Mouse (Mus musculus): ENCODE measurements around the gene Tifab.

The Tifab gene

DNA sequence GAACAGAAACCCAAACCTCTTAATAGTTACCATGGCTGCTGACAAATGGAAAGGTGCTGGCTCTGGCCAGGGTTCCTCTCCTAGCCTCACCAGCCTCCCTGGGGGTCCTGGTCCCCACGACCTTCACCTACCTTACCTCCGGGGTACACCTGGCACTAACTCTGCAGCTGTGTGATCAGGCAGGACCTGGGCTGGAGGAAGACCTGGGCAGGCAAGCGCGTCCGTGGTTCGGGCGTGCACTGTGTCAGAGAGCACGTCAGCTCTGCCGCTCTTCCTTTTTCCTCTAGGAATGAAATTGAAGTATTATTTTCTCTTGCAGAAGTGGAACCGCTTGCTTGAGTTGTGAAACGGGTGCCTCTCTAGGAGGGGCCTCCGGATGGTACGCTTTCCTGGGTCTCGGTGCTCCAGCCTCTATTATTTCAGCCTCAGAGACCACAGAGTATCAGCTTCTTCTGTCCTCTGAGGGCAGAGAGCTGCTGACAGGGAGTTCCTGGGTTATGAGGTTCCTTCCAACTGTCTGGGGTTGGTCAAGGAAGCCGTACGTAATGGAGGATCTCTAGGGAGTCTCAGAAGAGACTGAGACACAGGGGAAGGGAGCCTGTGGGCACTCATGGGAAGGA lies at the start of gene Tifab:
TSS of gene Tifab (minus strand) at position 470 of the 620 bp plus-strand sequence.
- POLR2A ChIA-PET = no interaction called here
- CTCF ChIA-PET = interaction anchor here in 1 of 4 experiments (2.8 kb wide), 1 partner anchor 12 kb away, joined by 8 read pairs; no protein-coding TSS in a partner anchor

DNA sequence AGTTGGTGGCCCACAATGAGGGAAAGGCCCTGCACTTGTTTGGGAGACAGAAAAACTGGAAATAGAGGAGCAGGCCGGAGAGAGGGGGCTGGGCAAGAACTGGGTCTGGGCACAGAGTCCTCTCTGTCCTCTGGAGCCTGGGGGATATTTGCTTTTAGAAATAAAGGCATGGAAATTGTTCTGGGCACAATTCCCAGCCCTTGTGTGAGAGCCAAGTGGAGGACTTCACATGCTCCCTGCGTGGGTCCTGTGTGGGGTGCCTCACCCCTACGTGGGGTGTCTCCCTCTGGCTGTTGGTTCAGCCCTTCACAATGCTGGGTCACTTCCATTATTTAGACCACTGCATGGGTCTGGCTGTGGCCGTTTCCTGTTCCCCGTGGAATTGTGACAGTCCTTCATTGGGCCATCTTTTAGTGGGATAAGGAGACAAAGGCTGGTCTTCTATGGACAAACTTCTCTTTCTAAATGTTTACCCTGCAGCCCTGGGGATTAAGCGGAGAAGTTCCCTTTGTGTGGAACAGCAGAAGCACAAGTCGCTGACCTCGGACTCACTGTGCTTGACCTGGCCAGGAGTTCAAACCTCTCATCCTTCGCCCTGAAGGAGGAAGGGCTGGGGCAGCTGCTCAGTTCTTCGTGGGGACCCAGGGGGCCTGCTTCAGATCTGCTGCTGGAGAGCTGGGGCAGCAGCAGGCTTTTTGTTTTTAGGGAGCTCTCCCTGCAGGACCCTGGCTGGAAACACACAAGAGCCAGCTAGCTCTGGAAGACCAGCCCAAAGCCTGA lies 47.7 kb upstream of the Tifab start:
- ChIA-PET POLR2A (no interaction called here), CTCF (no interaction called here)

DNA sequence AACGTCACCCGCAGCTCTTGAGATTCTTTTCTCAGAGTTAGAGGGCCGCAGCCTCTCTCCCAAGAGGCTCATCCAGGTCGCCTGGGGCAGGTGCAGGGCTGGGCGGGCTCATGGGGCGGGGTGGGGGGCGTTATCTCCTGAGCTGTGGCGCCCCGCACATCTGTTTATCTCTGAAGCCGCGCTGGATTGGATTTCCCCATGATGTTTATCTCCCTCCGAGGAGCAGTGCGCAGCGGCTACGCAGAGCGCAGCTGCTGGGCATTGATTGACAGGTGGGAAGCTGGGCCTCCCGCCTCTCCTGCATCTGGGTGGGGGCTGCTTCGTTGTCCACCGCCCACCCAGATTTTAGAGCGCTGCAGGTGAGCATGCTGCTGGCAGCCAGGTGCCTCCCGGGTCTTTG lies 44.9 kb upstream of the Tifab start:
- ChIA-PET POLR2A (interaction anchor here in 3 of 4 experiments (0.5 to 1.5 kb wide), 8 partner anchors 10 to 478 kb away, joined by 3 to 5 read pairs (median 4); no protein-coding TSS in a partner anchor), CTCF (interaction anchor here in 2 of 4 experiments (0.7 to 3.0 kb wide), 4 partner anchors 19 to 270 kb away, joined by 4 to 10 read pairs (median 6); no protein-coding TSS in a partner anchor)

DNA sequence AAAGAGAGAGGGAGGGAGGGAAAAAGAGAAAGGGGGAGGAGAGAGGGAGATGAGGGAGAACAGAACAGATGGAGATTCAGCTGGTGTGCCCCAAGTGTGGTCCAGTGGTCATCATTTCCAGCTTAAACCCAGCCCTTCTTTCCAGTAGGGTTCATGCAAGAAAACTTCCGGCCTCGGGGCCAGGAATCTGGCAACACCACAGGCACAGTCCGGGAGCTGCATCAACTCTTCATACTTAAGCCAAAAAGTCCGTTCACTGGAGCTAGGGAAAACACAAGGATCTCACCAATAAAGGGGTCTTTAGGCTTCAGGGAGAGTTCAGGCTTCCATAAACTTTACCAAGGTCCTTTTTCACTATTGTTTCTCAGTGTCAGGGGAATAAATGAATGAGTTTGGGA lies 44.2 kb upstream of the Tifab start:
- ChIA-PET POLR2A (interaction anchor here in 3 of 4 experiments (0.7 to 1.7 kb wide), 15 partner anchors 11 to 481 kb away, joined by 3 to 6 read pairs (median 3); partner anchors contain the start of gene Cxcl14 (in 1 of the 3)), CTCF (interaction anchor here in 3 of 4 experiments (0.7 to 3.0 kb wide), 13 partner anchors 20 to 271 kb away, joined by 3 to 10 read pairs (median 5); no protein-coding TSS in a partner anchor)

DNA sequence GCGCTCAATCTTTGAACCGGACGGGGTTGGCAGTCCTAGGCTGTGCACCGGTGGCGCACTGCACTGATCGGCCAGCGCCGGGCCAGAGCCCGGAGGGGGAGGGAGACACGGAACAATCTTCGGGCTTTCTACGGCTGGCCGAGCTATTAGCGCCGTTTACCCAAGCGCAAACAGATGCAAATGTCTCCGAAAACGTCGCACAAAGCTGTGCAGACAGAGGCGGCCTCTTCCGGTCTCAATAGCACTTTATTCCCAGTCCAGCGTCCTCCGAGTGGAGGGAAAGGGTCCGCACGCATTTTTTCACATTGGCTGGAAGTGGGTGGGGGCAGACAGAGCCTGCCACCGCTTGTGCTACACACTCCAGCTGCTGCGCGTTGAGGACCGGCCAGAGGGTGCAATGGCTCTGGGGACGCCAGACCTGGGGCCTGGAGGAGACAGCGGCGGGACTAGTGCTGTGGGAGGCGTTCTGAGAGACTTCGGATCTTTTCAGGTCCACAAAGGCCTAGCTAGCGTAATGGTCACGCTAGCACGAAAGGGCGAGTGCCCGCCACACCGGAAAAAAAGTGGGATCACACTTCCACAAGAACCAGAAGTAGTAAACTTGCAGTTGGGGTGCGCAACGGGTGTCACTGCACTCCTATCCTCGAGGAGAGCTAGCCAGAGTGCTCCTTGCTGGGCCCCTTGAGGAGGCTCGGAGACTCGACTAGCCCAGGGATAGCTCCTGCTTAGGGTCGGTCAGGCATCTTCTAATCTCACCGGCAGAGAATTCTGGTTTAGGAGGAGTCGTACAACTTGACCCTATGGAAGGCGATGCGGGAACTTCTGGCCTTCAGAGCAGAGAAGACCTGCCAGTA lies 43.5 kb upstream of the Tifab start:
- POLR2A ChIA-PET = interaction anchor here (0.6 to 1.7 kb wide), 19 partner anchors 11 to 481 kb away, joined by 3 to 6 read pairs (median 3); partner anchors contain the start of gene Cxcl14 (in 1 of the 4)
- CTCF ChIA-PET = interaction anchor here (0.7 to 3.0 kb wide), 19 partner anchors 14 to 213 kb away, joined by 3 to 13 read pairs (median 4); no protein-coding TSS in a partner anchor

DNA sequence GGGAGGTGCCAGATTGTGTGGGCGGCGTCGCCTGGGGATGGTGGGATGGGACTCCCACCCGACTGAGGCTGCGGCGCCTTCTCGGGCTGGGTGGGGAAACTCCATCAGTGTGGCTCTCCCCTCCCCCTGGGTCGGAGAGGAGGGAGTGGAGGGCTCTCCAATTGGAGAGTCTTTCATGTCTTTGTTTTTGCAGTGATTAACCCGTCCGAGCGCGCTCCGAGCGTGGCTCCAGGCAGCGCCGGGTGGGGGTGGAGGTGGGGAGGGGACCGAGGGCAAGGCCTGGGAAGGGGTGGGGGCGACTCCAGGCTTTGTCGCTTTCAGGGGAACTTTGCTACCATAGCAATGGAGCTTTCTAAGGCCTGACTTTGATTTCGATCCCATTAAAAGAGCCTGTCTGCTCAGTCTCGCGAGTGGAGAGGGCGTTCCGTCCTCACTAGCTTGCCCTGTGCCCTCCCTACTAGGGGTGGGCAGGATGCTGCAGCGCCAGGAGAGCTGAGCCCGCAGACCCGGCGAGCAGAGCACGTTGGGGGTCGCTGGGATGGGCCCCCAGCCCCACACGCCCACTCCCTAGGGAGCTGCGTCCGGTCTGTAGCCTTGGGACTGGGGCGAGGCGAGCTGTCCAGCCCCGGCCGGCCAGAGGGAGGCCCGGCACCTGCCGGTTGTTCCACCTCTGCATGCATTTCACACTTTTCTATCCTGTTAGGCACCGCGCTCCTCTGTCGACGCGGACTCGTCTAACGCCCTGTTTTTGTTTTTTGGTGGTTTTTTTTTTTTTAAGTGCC lies 42.6 kb upstream of the Tifab start:
- CTCF ChIA-PET = interaction anchor here (0.6 to 2.6 kb wide), 13 partner anchors 13 to 214 kb away, joined by 3 to 13 read pairs (median 4); no protein-coding TSS in a partner anchor
- POLR2A ChIA-PET = interaction anchor here in 3 of 4 experiments (0.6 to 1.7 kb wide), 10 partner anchors 10 to 482 kb away, joined by 3 to 6 read pairs (median 3); partner anchors contain the start of gene Cxcl14 (in 1 of the 3)

DNA sequence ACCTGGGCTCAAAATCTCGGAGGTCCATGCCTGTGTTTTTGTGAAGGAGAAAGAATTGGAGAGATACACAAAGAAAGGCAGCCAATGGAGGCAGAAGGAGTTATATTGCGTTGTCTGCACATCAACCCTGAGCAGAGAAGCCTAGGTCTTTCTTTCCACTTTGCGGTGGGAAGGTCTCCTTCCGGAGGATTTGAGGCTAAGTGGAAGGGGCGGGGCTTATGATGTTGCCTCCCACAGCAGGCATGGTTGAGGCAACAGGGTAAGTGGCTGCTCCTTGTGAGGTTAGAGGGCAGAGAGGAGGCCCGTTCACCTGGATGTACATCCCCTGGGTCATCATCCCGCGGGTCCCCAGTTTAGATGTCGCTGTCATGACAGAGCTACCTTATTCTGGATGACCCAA lies 40.6 kb upstream of the Tifab start:
- ChIA-PET POLR2A (interaction anchor here in 1 of 4 experiments (1.2 kb wide), 1 partner anchor 53 kb away, joined by 5 read pairs; no protein-coding TSS in a partner anchor), CTCF (interaction anchor here in 2 of 4 experiments (0.5 to 1.2 kb wide), 2 partner anchors 22 to 42 kb away, joined by 3 to 4 read pairs; no protein-coding TSS in a partner anchor)

DNA sequence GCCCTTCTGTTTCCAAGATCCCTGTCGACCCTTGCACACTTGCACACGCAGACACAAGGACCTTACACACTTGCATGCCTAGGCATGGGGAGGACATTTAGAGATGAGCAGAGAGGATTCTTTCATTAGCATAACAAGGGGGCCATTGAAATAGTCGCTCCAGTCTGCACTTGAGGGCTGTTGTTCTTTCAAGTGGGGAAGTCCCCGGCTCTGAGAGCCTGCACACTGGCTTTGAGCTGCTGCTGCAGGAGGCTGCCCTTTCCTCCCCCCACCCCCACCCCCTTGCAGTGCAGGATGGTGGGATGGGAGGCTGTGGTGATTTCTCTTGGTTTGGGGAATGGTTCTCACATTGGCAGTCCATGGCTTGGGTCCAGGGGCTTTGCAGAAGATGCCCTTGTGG lies 37.4 kb upstream of the Tifab start:
- CTCF ChIA-PET = interaction anchor here in 3 of 4 experiments (0.6 to 3.0 kb wide), 8 partner anchors 13 to 247 kb away, joined by 3 to 13 read pairs (median 4); no protein-coding TSS in a partner anchor
- POLR2A ChIA-PET = interaction anchor here in 3 of 4 experiments (0.6 to 1.5 kb wide), 5 partner anchors 12 to 38 kb away, joined by 3 to 4 read pairs (median 3); no protein-coding TSS in a partner anchor

DNA sequence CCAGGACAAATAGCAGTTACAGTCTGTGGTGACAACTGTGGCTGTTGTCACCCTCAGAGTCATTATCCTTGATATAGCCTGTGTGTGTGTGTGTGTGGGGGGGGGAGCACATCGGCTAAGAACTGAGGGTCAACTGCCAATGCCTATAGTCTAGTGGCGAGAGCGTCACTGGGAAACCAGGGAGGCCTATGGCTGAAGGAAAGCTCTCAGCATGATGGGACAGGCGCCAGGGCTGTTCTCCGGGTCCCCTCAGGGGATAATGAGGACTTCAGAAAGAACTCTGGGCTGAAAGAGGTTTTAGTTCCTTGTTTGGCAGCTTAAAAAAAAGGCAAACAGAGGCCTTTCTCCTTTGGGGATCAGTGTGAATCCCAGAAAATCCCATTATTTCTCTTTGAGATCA lies 35.9 kb upstream of the Tifab start:
- CTCF ChIA-PET = interaction anchor here in 2 of 4 experiments (1.2 to 3.0 kb wide), 2 partner anchors 15 to 17 kb away, joined by 3 to 13 read pairs; no protein-coding TSS in a partner anchor
- POLR2A ChIA-PET = interaction anchor here in 3 of 4 experiments (0.5 to 0.7 kb wide), 3 partner anchors 45 to 249 kb away, joined by 3 to 4 read pairs (median 4); no protein-coding TSS in a partner anchor

DNA sequence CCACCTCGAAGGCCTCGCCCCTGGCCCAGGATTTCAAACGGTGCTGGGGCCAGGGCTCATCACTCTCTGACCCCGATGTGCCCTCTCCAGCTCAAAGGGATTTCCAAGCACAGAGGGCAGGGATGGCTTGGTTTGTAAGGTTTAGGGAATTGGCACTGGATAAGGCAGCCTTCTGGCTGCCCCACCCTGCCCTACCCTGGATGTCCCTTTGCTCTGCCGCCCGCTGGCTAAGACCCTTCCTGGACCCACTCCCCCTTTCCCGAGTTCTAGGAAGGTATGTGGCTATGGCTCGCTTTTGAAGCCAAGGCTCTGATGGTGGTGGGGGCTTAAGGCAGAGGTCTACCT lies 30.4 kb upstream of the Tifab start:
- POLR2A ChIA-PET = interaction anchor here in 2 of 4 experiments (0.6 to 1.1 kb wide), 5 partner anchors 10 to 74 kb away, joined by 3 to 5 read pairs (median 3); no protein-coding TSS in a partner anchor
- CTCF ChIA-PET = interaction anchor here in 3 of 4 experiments (0.7 to 2.4 kb wide), 7 partner anchors 11 to 227 kb away, joined by 3 to 8 read pairs (median 4); no protein-coding TSS in a partner anchor

DNA sequence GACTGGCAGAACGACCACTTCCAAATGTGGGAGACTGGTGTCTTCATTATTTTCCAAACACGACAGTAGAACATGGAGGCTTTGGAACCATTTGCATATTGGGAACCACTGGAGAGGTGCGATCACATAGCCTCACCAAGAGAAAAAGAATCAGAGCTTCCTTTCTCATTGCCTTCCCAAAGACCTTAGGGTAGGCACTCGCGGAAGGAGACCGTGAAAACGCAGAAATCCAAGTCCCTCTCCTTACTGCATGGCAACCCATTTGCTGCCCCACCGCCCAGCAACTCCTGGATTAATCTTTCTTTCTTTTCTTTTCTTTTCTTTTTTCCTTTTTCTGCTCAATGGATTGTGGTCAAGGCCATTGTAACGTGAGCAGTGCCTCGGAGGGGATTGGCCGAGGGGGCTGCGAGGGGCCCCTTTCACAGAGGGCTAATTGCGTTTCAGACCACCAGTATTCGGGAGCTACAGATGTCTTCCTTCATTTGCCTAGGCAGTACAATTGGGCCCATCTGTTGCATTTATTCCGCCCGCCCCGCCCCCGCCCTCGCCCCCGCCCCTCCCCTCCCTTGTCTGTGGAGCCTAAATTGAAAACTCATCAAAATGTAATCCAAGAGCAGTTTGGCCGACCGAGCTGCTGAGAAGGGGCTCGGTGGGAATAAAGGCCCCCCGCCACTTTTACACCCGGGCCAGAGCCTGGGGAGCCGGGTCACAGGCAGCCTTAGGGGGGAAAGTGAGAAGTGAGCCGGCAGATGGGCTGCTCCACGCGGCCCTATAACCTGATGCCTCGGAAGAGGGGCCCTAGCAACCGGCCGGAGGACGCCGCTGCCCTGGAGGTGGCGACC lies 29.8 kb upstream of the Tifab start:
- POLR2A ChIA-PET = interaction anchor here in 2 of 4 experiments (0.6 to 1.1 kb wide), 6 partner anchors 10 to 74 kb away, joined by 3 to 5 read pairs (median 4); no protein-coding TSS in a partner anchor
- CTCF ChIA-PET = interaction anchor here in 3 of 4 experiments (0.9 to 2.4 kb wide), 6 partner anchors 11 to 227 kb away, joined by 3 to 8 read pairs (median 4); no protein-coding TSS in a partner anchor

DNA sequence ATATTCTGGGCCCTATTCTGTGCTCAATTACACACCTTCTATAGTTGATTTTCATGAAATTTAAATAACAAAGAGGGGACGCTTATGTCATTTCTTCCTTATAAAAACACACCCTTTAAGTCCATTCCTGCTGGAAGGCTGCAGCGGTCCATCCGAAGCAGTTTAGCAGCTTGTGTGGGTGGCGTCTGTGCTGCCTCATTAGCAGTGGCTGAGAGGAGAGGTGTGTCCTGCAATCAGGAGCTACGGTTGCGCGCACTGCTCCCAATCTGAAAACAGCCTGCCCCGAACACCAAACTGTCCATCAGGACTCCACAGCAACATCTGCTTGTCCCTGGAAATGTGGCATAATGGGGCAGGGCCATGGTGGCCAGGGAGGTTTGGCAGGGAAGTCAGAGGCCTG lies 20.8 kb upstream of the Tifab start:
- POLR2A ChIA-PET = interaction anchor here in 1 of 4 experiments (0.6 kb wide), 1 partner anchor 460 kb away, joined by 3 read pairs; no protein-coding TSS in a partner anchor
- CTCF ChIA-PET = interaction anchor here in 3 of 4 experiments (0.7 to 6.3 kb wide), 17 partner anchors 8 to 234 kb away, joined by 3 to 88 read pairs (median 10); no protein-coding TSS in a partner anchor

DNA sequence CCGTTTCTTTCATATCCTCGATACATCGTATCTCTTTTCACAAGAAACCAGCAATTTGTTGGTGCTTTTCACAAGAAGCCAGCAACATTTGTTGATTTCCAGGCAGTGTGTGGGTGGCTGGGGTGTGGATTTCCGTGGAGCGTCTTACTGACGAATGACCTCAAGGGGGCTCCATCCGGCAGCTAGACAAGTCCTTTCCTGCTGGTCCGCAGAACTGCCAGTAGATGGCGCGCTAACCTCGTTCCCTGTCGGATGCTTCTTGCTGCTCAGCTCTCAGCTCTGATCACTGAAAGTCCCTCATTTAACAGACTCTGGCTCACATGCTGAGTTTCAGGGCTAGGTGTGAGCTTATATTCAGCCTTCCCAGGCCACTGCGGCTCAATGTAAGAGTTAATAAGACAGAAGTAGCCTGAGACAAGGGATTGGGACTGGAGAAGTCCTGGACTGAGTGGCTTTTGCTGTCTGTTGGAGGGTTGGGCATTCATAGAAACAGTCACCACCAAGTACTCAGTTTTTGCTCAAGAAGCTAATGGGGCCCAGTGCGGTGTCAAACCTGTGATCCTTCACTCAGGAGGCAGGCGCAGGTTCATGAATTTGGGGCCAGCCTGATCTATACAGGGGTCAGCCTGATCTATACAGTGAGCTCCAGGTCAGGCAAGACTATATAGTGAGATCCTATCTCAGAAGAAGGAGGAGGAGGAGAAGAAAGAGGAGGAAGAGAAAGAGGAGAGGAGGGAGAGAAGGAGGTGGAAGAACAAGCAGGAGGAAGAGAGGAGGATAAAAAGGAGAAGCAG lies 19.0 kb upstream of the Tifab start:
- CTCF ChIA-PET = interaction anchor here (0.6 to 6.3 kb wide), 90 partner anchors 8 to 1580 kb away, joined by 3 to 88 read pairs (median 5); partner anchors contain the start of genes Fbxl21 (in 1 of the 4) and Neurog1 (in 1 of the 4)
- POLR2A ChIA-PET = interaction anchor here in 3 of 4 experiments (0.6 to 1.5 kb wide), 7 partner anchors 25 to 1328 kb away, joined by 3 to 9 read pairs (median 3); no protein-coding TSS in a partner anchor

DNA sequence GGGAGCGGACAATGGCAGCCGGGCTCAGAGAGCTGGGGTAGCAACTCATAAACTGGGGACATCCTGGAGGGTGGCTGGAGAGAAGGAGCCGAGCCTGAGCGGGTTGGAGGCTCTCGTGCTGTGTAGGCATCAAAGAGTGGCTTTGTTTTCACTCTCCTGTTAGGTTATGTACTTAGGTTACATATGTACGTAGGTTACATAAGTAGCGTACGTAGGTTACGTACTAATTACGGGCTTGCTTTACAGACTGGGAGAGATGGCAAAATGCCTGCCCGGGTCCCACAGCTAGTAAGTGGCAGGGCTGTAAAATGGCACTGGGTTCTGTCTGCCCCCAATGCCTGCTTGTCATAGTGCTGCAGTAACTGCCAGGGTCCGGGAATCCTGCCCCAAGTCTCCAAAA lies 18.3 kb upstream of the Tifab start:
- CTCF ChIA-PET = interaction anchor here (0.6 to 6.3 kb wide), 76 partner anchors 9 to 1580 kb away, joined by 3 to 88 read pairs (median 5); partner anchors contain the start of gene Neurog1 (in 1 of the 4)
- POLR2A ChIA-PET = interaction anchor here in 2 of 4 experiments (0.7 to 1.4 kb wide), 3 partner anchors 69 to 1329 kb away, joined by 3 to 9 read pairs (median 3); no protein-coding TSS in a partner anchor

DNA sequence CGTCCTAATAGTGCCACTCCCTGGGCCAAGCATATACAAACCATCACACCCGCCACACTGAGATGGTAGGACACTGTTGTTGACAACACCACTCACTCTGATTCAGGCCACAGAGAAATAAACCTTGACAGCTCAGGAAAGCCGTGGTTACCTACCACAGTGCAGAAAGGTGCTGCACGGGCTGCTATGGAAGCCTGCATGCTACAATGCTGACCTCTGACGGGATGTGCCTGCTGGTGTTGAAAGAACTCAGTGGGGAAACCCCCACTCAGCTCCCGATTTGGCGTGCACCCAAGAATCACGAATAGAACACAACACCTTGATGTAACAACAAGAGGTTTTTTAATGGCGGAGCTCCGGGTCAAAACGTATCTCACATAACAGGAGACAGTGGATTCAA lies 17.1 kb upstream of the Tifab start:
- ChIA-PET CTCF (interaction anchor here in 3 of 4 experiments (0.5 to 6.3 kb wide), 5 partner anchors 28 to 245 kb away, joined by 3 to 37 read pairs (median 3); no protein-coding TSS in a partner anchor), POLR2A (interaction anchor here in 1 of 4 experiments (0.6 to 0.8 kb wide), 2 partner anchors 53 to 126 kb away, joined by 3 read pairs; no protein-coding TSS in a partner anchor)
